Mouse (Mus musculus): ENCODE measurements around the gene Muc3a. TPM values are rescaled to one million over a fixed set of nuclear protein-coding genes. Genes with fewer than 3 reads are reported as not detected.

Gene Muc3a
- polyA plus RNA-seq, 1 experiment from 2014 or later, result 0.50 TPM

GRCm38 (mm10) chr5:137179646-137180374 lies 32.4 kb downstream of the Muc3a start:
- Histone ChIP-seq H3K27ac (ENCODE audit: low read length) (no peak overlapping the region), H3K27me3 (ENCODE audit: control insufficient read depth, insufficient read depth, low read depth, low read length) (peaks cover 5% of the 10 kb centered on the region; the same call in 1 of the 2 replicates), H3K4me1 (ENCODE audit: control insufficient read depth, insufficient read depth, low read length) (no peaks in the 10 kb centered on the region), H3K9me3 (replicated peaks; ENCODE audit: control insufficient read depth, low read length, poor library complexity, severe bottlenecking) (peaks cover 2% of the 10 kb centered on the region; the same call in 1 of the 2 replicates), H3K9ac (ENCODE audit: low read depth, low read length) (no peak overlapping the region), H3K4me2 (ENCODE audit: low read length) (no peak overlapping the region), H3K36me3 (ENCODE audit: control insufficient read depth, insufficient read depth, low read length) (no peaks in the 10 kb centered on the region), H3K4me3 (ENCODE audit: low read depth, low read length) (no peak overlapping the region)
- ATAC-seq, result no peak
- 84% methylated on average over 8 of the region's 8 CpGs for WGBS

- Histone ChIP-seq H3K4me1 (ENCODE audit: control insufficient read depth, insufficient read depth, low read length) (no peaks in the 10 kb centered on the region), H3K9me3 (replicated peaks; ENCODE audit: control insufficient read depth, low read length, poor library complexity, severe bottlenecking) (no peaks in the 10 kb centered on the region), H3K4me3 (ENCODE audit: low read depth, low read length) (no peak overlapping the region), H3K27ac (ENCODE audit: low read length) (no peak overlapping the region), H3K9ac (ENCODE audit: low read depth, low read length) (no peak overlapping the region), H3K27me3 (ENCODE audit: control insufficient read depth, insufficient read depth, low read depth, low read length) (no peaks in the 10 kb centered on the region), H3K4me2 (ENCODE audit: low read length) (no peak overlapping the region), H3K36me3 (ENCODE audit: control insufficient read depth, insufficient read depth, low read length) (no peaks in the 10 kb centered on the region)
- WGBS, result 83% methylated on average over 6 of the region's 6 CpGs
- ATAC-seq, result no peak
Observed at GRCm38 (mm10) chr5:137173967-137174366, 38.2 kb downstream of the Muc3a start.

GRCm38 (mm10) chr5:137172591-137172990 lies 39.6 kb downstream of the Muc3a start:
- Histone ChIP-seq H3K4me2 (ENCODE audit: low read length) (no peak overlapping the region), H3K27me3 (ENCODE audit: control insufficient read depth, insufficient read depth, low read depth, low read length) (no peaks in the 10 kb centered on the region), H3K9ac (ENCODE audit: low read depth, low read length) (no peak overlapping the region), H3K27ac (ENCODE audit: low read length) (no peak overlapping the region), H3K9me3 (replicated peaks; ENCODE audit: control insufficient read depth, low read length, poor library complexity, severe bottlenecking) (no peaks in the 10 kb centered on the region), H3K4me1 (ENCODE audit: control insufficient read depth, insufficient read depth, low read length) (no peaks in the 10 kb centered on the region), H3K4me3 (ENCODE audit: low read depth, low read length) (no peak overlapping the region), H3K36me3 (ENCODE audit: control insufficient read depth, insufficient read depth, low read length) (no peaks in the 10 kb centered on the region)
- ATAC-seq, result no peak
- WGBS, result 7% methylated on average over 1 of the region's 1 CpGs

GRCm38 (mm10) chr5:137171478-137171877 lies 40.7 kb downstream of the Muc3a start:
- no peak for ATAC-seq
- WGBS, result 85% methylated on average over 6 of the region's 7 CpGs

GRCm38 (mm10) chr5:137170836-137171380 lies 41.3 kb downstream of the Muc3a start:
- 84% methylated on average over 9 of the region's 9 CpGs for WGBS
- Histone ChIP-seq H3K27ac (ENCODE audit: low read length) (no peak overlapping the region), H3K4me1 (ENCODE audit: control insufficient read depth, insufficient read depth, low read length) (no peaks in the 10 kb centered on the region), H3K27me3 (ENCODE audit: control insufficient read depth, insufficient read depth, low read depth, low read length) (no peaks in the 10 kb centered on the region), H3K9me3 (replicated peaks; ENCODE audit: control insufficient read depth, low read length, poor library complexity, severe bottlenecking) (no peaks in the 10 kb centered on the region), H3K36me3 (ENCODE audit: control insufficient read depth, insufficient read depth, low read length) (no peaks in the 10 kb centered on the region), H3K9ac (ENCODE audit: low read depth, low read length) (no peak overlapping the region), H3K4me2 (ENCODE audit: low read length) (no peak overlapping the region), H3K4me3 (ENCODE audit: low read depth, low read length) (no peak overlapping the region)
- ATAC-seq, result no peak

More at GRCm38 (mm10) chr5:137171478-137171877, 40.7 kb downstream of the Muc3a start:
- Histone ChIP-seq H3K36me3 (ENCODE audit: control insufficient read depth, insufficient read depth, low read length) (no peaks in the 10 kb centered on the region), H3K27ac (ENCODE audit: low read length) (no peak overlapping the region), H3K9me3 (replicated peaks; ENCODE audit: control insufficient read depth, low read length, poor library complexity, severe bottlenecking) (no peaks in the 10 kb centered on the region), H3K4me1 (ENCODE audit: control insufficient read depth, insufficient read depth, low read length) (no peaks in the 10 kb centered on the region), H3K27me3 (ENCODE audit: control insufficient read depth, insufficient read depth, low read depth, low read length) (no peaks in the 10 kb centered on the region), H3K4me2 (ENCODE audit: low read length) (no peak overlapping the region), H3K9ac (ENCODE audit: low read depth, low read length) (no peak overlapping the region), H3K4me3 (ENCODE audit: low read depth, low read length) (no peak overlapping the region)

GRCm38 (mm10) chr5:137167539-137167938 lies 44.6 kb downstream of the Muc3a start:
- Histone ChIP-seq H3K4me3 (ENCODE audit: low read depth, low read length) (no peak overlapping the region), H3K27me3 (ENCODE audit: control insufficient read depth, insufficient read depth, low read depth, low read length) (no peaks in the 10 kb centered on the region), H3K9me3 (replicated peaks; ENCODE audit: control insufficient read depth, low read length, poor library complexity, severe bottlenecking) (no peaks in the 10 kb centered on the region), H3K4me1 (ENCODE audit: control insufficient read depth, insufficient read depth, low read length) (no peaks in the 10 kb centered on the region), H3K4me2 (ENCODE audit: low read length) (no peak overlapping the region), H3K27ac (ENCODE audit: low read length) (no peak overlapping the region), H3K36me3 (ENCODE audit: control insufficient read depth, insufficient read depth, low read length) (no peaks in the 10 kb centered on the region), H3K9ac (ENCODE audit: low read depth, low read length) (no peak overlapping the region)
- 80% methylated on average over 6 of the region's 6 CpGs for WGBS
- ATAC-seq, result no peak

- Histone ChIP-seq H3K27ac (ENCODE audit: low read length) (no peak overlapping the region), H3K9ac (ENCODE audit: low read depth, low read length) (no peak overlapping the region), H3K4me3 (ENCODE audit: low read depth, low read length) (no peak overlapping the region), H3K4me2 (ENCODE audit: low read length) (no peak overlapping the region), H3K27me3 (ENCODE audit: control insufficient read depth, insufficient read depth, low read depth, low read length) (no peaks in the 10 kb centered on the region), H3K9me3 (replicated peaks; ENCODE audit: control insufficient read depth, low read length, poor library complexity, severe bottlenecking) (no peaks in the 10 kb centered on the region), H3K4me1 (ENCODE audit: control insufficient read depth, insufficient read depth, low read length) (no peaks in the 10 kb centered on the region), H3K36me3 (ENCODE audit: control insufficient read depth, insufficient read depth, low read length) (no peaks in the 10 kb centered on the region)
- 87% methylated on average over 9 of the region's 9 CpGs for WGBS
- no peak for ATAC-seq
Observed at GRCm38 (mm10) chr5:137166012-137166411, 46.2 kb downstream of the Muc3a start.

- H3K27me3 ChIP-seq (ENCODE audit: control insufficient read depth, insufficient read depth, low read depth, low read length), result no peaks in the 10 kb centered on the region
- no peaks in the 10 kb centered on the region for H3K36me3 ChIP-seq (ENCODE audit: control insufficient read depth, insufficient read depth, low read length)
- no peak overlapping the region for H3K4me2 ChIP-seq (ENCODE audit: low read length)
- no peak overlapping the region for H3K9ac ChIP-seq (ENCODE audit: low read depth, low read length)
- no peaks in the 10 kb centered on the region; the same call in 1 of the 2 replicates for H3K9me3 ChIP-seq (replicated peaks; ENCODE audit: control insufficient read depth, low read length, poor library complexity, severe bottlenecking)
- H3K4me1 ChIP-seq (ENCODE audit: control insufficient read depth, insufficient read depth, low read length), result no peaks in the 10 kb centered on the region
- 66% methylated on average over 4 of the region's 4 CpGs for WGBS
- H3K27ac ChIP-seq (ENCODE audit: low read length), result no peak overlapping the region
- no peak for ATAC-seq
- H3K4me3 ChIP-seq (ENCODE audit: low read depth, low read length), result no peak overlapping the region
Observed at GRCm38 (mm10) chr5:137161853-137162252, 50.3 kb downstream of the Muc3a start.

- WGBS, result 42% methylated on average over 11 of the region's 11 CpGs
- H3K4me2 ChIP-seq (ENCODE audit: low read length), result no peak overlapping the region
- H3K9me3 ChIP-seq (replicated peaks; ENCODE audit: control insufficient read depth, low read length, poor library complexity, severe bottlenecking), result no peaks in the 10 kb centered on the region; the same call in 1 of the 2 replicates
- H3K36me3 ChIP-seq (ENCODE audit: control insufficient read depth, insufficient read depth, low read length), result no peaks in the 10 kb centered on the region
- no peaks in the 10 kb centered on the region for H3K27me3 ChIP-seq (ENCODE audit: control insufficient read depth, insufficient read depth, low read depth, low read length)
- H3K4me3 ChIP-seq (ENCODE audit: low read depth, low read length), result no peak overlapping the region
- H3K9ac ChIP-seq (ENCODE audit: low read depth, low read length), result no peak overlapping the region
- H3K27ac ChIP-seq (ENCODE audit: low read length), result no peak overlapping the region
- H3K4me1 ChIP-seq (ENCODE audit: control insufficient read depth, insufficient read depth, low read length), result no peaks in the 10 kb centered on the region
- ATAC-seq, result no peak
Observed at GRCm38 (mm10) chr5:137159461-137159860, 52.7 kb downstream of the Muc3a start.
